Mouse (Mus musculus): ENCODE measurements around the gene Rab43. TPM values are rescaled to one million over a fixed set of nuclear protein-coding genes. Genes with fewer than 3 reads are reported as not detected.

Rab43 gene
- polyA plus RNA-seq, 1 experiment, result 78.0 TPM

DNA sequence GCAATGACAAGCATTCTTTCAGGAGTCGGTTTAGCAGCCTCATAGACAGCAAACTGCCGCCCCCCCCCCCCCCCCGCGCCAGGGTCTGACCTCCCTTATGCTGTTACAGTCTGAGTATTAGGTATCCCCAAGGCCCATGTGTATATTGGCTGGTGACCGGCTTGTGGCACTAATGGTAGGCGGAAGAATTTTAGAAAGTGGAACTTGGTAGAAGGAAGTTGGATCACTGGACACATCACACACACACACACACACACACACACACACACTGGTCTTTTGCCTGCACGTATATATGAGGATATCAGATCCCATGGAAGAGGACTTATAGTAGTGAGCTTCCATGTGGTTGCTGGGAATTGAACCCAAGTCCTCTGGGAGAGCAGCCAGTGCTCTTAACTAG lies 9.5 kb downstream of the Rab43 start:
- TF ChIP-seq CTCF (IDR thresholded peaks at IDR 0.05; ENCODE audit: low read depth, low read length) (no peak), POLR2A (IDR thresholded peaks at IDR 0.05; ENCODE audit: borderline replicate concordance, low read depth, low read length) (no peak)
- Histone ChIP-seq H3K27ac (ENCODE audit: insufficient read depth, low read depth, low read length) (no peak overlapping the region), H3K4me1 (ENCODE audit: control insufficient read depth, insufficient read depth, low read length) (peaks cover 37% of the 10 kb centered on the region), H3K4me3 (ENCODE audit: insufficient read depth, low read length) (no peak overlapping the region)

DNA sequence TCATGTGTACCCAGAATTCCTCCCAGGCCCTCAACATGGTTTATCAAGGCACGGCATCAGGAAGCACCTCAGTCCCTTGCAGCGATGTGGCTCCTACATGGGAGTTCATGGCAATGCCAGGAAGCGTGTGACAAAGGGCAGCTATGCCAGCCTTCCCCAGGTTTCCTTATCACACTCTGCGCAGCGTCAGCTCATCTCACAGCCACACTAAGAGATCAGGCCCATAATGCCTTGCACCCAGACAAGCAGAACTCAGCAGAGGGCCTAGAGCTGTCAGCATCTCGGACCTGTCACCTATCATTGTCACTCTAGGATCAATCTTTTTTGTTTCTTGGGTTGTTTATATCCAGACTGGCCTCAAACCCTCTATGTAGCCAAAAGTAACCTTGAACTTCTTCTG lies 12.4 kb downstream of the Rab43 start:
- H3K4me3 ChIP-seq (ENCODE audit: insufficient read depth, low read length), result no peak overlapping the region
- peaks cover 15% of the 10 kb centered on the region for H3K4me1 ChIP-seq (ENCODE audit: control insufficient read depth, insufficient read depth, low read length)
- no peak for TF ChIP-seq POLR2A (IDR thresholded peaks at IDR 0.05; ENCODE audit: borderline replicate concordance, low read depth, low read length)
- no peak for TF ChIP-seq CTCF (IDR thresholded peaks at IDR 0.05; ENCODE audit: low read depth, low read length)
- H3K27ac ChIP-seq (ENCODE audit: insufficient read depth, low read depth, low read length), result no peak overlapping the region

- H3K4me3 ChIP-seq (ENCODE audit: insufficient read depth, low read length), result no peak overlapping the region
- H3K4me1 ChIP-seq (ENCODE audit: control insufficient read depth, insufficient read depth, low read length), result peaks cover 5% of the 10 kb centered on the region
- no peak for TF ChIP-seq CTCF (IDR thresholded peaks at IDR 0.05; ENCODE audit: low read depth, low read length)
- TF ChIP-seq POLR2A (IDR thresholded peaks at IDR 0.05; ENCODE audit: borderline replicate concordance, low read depth, low read length), result no peak
- H3K27ac ChIP-seq (ENCODE audit: insufficient read depth, low read depth, low read length), result no peak overlapping the region
These were observed 14.6 kb downstream of the Rab43 start for GRCm38 (mm10) chr6:87797321-87797720.

- H3K4me3 ChIP-seq (ENCODE audit: insufficient read depth, low read length), result no peak overlapping the region
- peaks cover 2% of the 10 kb centered on the region; the same call in 1 of the 2 replicates for H3K4me1 ChIP-seq (ENCODE audit: control insufficient read depth, insufficient read depth, low read length)
- no peak for TF ChIP-seq CTCF (IDR thresholded peaks at IDR 0.05; ENCODE audit: low read depth, low read length)
- H3K27ac ChIP-seq (ENCODE audit: insufficient read depth, low read depth, low read length), result no peak overlapping the region
These were observed 15.6 kb downstream of the Rab43 start for GRCm38 (mm10) chr6:87796251-87796880.

- no peak for TF ChIP-seq POLR2A (IDR thresholded peaks at IDR 0.05; ENCODE audit: borderline replicate concordance, low read depth, low read length)
- no peak for TF ChIP-seq CTCF (IDR thresholded peaks at IDR 0.05; ENCODE audit: low read depth, low read length)
- no peak overlapping the region for H3K4me3 ChIP-seq (ENCODE audit: insufficient read depth, low read length)
- no peak overlapping the region for H3K27ac ChIP-seq (ENCODE audit: insufficient read depth, low read depth, low read length)
- H3K4me1 ChIP-seq (ENCODE audit: control insufficient read depth, insufficient read depth, low read length), result peaks cover 2% of the 10 kb centered on the region; the same call in 1 of the 2 replicates
These were observed 16.4 kb downstream of the Rab43 start for GRCm38 (mm10) chr6:87795385-87796150.

DNA sequence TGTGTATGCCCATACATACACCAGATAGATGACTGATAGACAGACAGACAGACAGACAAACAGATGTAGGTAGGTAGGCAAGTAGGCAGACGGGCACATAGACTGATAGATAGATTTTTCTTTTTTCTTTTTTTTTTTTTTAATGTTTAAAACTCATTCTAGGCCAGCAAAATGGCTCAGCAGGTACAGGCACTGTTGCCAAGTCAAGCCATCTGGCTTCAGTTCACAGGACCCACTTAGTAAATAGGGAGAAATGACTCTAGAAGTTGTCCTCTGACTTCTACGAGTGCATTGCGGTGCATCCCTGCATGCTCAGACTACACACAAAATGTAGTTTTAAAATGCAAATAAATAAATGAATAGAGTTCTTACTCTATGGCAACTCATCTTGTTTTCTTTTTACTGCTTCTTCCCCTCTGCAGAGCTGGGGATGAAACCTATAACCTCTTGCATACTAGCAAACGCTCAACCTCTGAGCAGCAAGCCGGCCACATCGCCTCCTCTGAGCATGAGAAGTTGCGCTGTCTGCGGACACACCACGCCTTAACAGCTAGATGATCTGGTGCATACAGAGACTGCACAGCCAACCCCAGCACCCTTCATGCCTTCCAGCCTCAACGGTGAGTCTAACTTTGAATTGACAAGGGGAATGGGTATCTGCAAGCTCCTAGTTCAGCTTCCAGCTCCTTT lies 18.0 kb downstream of the Rab43 start:
- TF ChIP-seq CTCF (IDR thresholded peaks at IDR 0.05; ENCODE audit: low read depth, low read length) (no peak), POLR2A (IDR thresholded peaks at IDR 0.05; ENCODE audit: borderline replicate concordance, low read depth, low read length) (no peak)
- Histone ChIP-seq H3K4me3 (ENCODE audit: insufficient read depth, low read length) (no peak overlapping the region), H3K4me1 (ENCODE audit: control insufficient read depth, insufficient read depth, low read length) (peaks cover 13% of the 10 kb centered on the region), H3K27ac (ENCODE audit: insufficient read depth, low read depth, low read length) (no peak overlapping the region)

- Histone ChIP-seq H3K4me3 (ENCODE audit: insufficient read depth, low read length) (no peak overlapping the region), H3K27ac (ENCODE audit: insufficient read depth, low read depth, low read length) (no peak overlapping the region), H3K4me1 (ENCODE audit: control insufficient read depth, insufficient read depth, low read length) (peaks cover 15% of the 10 kb centered on the region)
These were observed 20.1 kb downstream of the Rab43 start for GRCm38 (mm10) chr6:87791826-87792225.

GRCm38 (mm10) chr6:87790779-87791480 lies 21.0 kb downstream of the Rab43 start:
- H3K4me3 ChIP-seq (ENCODE audit: insufficient read depth, low read length), result no peak overlapping the region
- no peak overlapping the region for H3K27ac ChIP-seq (ENCODE audit: insufficient read depth, low read depth, low read length)
- TF ChIP-seq POLR2A (IDR thresholded peaks at IDR 0.05; ENCODE audit: borderline replicate concordance, low read depth, low read length) (no peak), CTCF (IDR thresholded peaks at IDR 0.05; ENCODE audit: low read depth, low read length) (no peak)
- H3K4me1 ChIP-seq (ENCODE audit: control insufficient read depth, insufficient read depth, low read length), result peaks cover 15% of the 10 kb centered on the region

More at GRCm38 (mm10) chr6:87791826-87792225, 20.1 kb downstream of the Rab43 start:
- TF ChIP-seq POLR2A (IDR thresholded peaks at IDR 0.05; ENCODE audit: borderline replicate concordance, low read depth, low read length) (no peak), CTCF (IDR thresholded peaks at IDR 0.05; ENCODE audit: low read depth, low read length) (no peak)

DNA sequence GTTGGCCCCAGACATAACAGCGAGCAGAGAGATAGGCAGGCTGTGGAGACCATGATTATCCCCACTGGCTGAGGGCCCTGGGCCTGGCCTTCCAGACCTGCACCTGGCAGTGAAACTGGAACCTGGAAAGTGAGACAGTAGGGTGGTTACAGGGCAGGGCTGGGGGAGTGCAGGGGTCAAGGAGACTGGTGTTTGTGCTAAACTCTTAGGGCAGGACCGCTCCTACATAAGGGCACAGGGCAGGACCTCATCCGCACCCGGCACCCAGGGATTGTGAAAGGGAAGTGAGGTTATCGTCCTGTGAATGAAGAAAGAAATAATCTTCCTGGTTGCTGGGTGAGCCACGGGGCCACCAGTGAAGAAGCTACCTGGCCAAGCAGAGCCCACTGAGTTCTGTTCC lies 22.2 kb downstream of the Rab43 start:
- TF ChIP-seq CTCF (IDR thresholded peaks at IDR 0.05; ENCODE audit: low read depth, low read length), result no peak
- TF ChIP-seq POLR2A (IDR thresholded peaks at IDR 0.05; ENCODE audit: borderline replicate concordance, low read depth, low read length), result no peak
- H3K27ac ChIP-seq (ENCODE audit: insufficient read depth, low read depth, low read length), result no peak overlapping the region
- peaks cover 12% of the 10 kb centered on the region for H3K4me1 ChIP-seq (ENCODE audit: control insufficient read depth, insufficient read depth, low read length)
- H3K4me3 ChIP-seq (ENCODE audit: insufficient read depth, low read length), result no peak overlapping the region

Measured in bone marrow macrophage, adult 2 months (primary cell).